Mouse (Mus musculus) embryo, embryonic 10 days (tissue): ENCODE measurements around the gene Thbs2.

Experiments
- DNase-seq: peaks from one replicate; pipeline ENCODE4 v3.0.0-alpha.2; 2015; ENCODE audit warnings: low spot score

The Thbs2 gene

GRCm38 (mm10) chr17:14693994-14694374, at the start of gene Thbs2:
Thbs2 (minus strand) TSS chr17:14694235.
- peak; percentile 51 for DNase-seq

GRCm38 (mm10) chr17:14735493-14736004, 41.5 kb upstream of the Thbs2 start:
- no peak for DNase-seq

- DNase-seq: no peak
Measured at GRCm38 (mm10) chr17:14734380-14734779, 40.3 kb upstream of the Thbs2 start.

GRCm38 (mm10) chr17:14733941-14734340, 39.9 kb upstream of the Thbs2 start:
- no peak for DNase-seq

- no peak for DNase-seq
Measured at GRCm38 (mm10) chr17:14733027-14733426, 39.0 kb upstream of the Thbs2 start.

- DNase-seq: no peak
Measured at GRCm38 (mm10) chr17:14730629-14731028, 36.6 kb upstream of the Thbs2 start.

- peak; percentile 54 for DNase-seq
Measured at GRCm38 (mm10) chr17:14727481-14727880, 33.4 kb upstream of the Thbs2 start.

GRCm38 (mm10) chr17:14724786-14725185, 30.8 kb upstream of the Thbs2 start:
- DNase-seq: no peak

GRCm38 (mm10) chr17:14721325-14721724, 27.3 kb upstream of the Thbs2 start:
- no peak for DNase-seq

- DNase-seq: no peak
Measured at GRCm38 (mm10) chr17:14720912-14721311, 26.9 kb upstream of the Thbs2 start.

- no peak for DNase-seq
Measured at GRCm38 (mm10) chr17:14720227-14720626, 26.2 kb upstream of the Thbs2 start.

- DNase-seq: peak; percentile 31
Measured at GRCm38 (mm10) chr17:14718801-14719200, 24.8 kb upstream of the Thbs2 start.

GRCm38 (mm10) chr17:14714782-14715181, 20.7 kb upstream of the Thbs2 start:
- no peak for DNase-seq

GRCm38 (mm10) chr17:14714374-14714773, 20.3 kb upstream of the Thbs2 start:
- no peak for DNase-seq

- DNase-seq: no peak
Measured at GRCm38 (mm10) chr17:14711784-14712183, 17.7 kb upstream of the Thbs2 start.

GRCm38 (mm10) chr17:14711032-14711431, 17.0 kb upstream of the Thbs2 start:
- no peak for DNase-seq

GRCm38 (mm10) chr17:14706066-14706465, 12.0 kb upstream of the Thbs2 start:
- DNase-seq: no peak

- no peak for DNase-seq
Measured at GRCm38 (mm10) chr17:14705466-14705865, 11.4 kb upstream of the Thbs2 start.

GRCm38 (mm10) chr17:14703771-14704170, 9.7 kb upstream of the Thbs2 start:
- no peak for DNase-seq

GRCm38 (mm10) chr17:14703268-14703667, 9.2 kb upstream of the Thbs2 start:
- DNase-seq: no peak

GRCm38 (mm10) chr17:14702701-14703100, 8.7 kb upstream of the Thbs2 start:
- DNase-seq: no peak

- DNase-seq: no peak
Measured at GRCm38 (mm10) chr17:14701891-14702290, 7.9 kb upstream of the Thbs2 start.

GRCm38 (mm10) chr17:14700204-14700603, 6.2 kb upstream of the Thbs2 start:
- no peak for DNase-seq

- no peak for DNase-seq
Measured at GRCm38 (mm10) chr17:14698188-14698587, 4.2 kb upstream of the Thbs2 start.

- no peak for DNase-seq
Measured at GRCm38 (mm10) chr17:14697096-14697495, 3.1 kb upstream of the Thbs2 start.
